Mouse (Mus musculus): ENCODE measurements at regions not wholly inside any gene's neighbourhood (a gene's known extent, or its start where the extent isn't known, plus 50 kb on each side); places are given as distances from the start of the nearest gene placed in this dataset.

- no peak overlapping the region for H3K4me2 ChIP-seq (replicated peaks)
Measured at GRCm38 (mm10) chr12:29177145-29177544, 351.0 kb upstream of the Myt1l start.

GRCm38 (mm10) chr12:29178168-29178895 is 349.9 kb upstream of the Myt1l start:
- 83% methylated on average over 14 of the region's 14 CpGs for WGBS
- H3K27me3 ChIP-seq: no peaks in the 10 kb centered on the region
- no peak for ATAC-seq (ENCODE audit: low FRiP score, low read depth)
- no peak overlapping the region for H3K4me3 ChIP-seq
- H3K4me2 ChIP-seq (replicated peaks): no peak overlapping the region
- no peaks in the 10 kb centered on the region for H3K36me3 ChIP-seq
- H3K4me1 ChIP-seq: no peaks in the 10 kb centered on the region
- no peak overlapping the region for H3K9ac ChIP-seq
- H3K27ac ChIP-seq: no peak overlapping the region
- no peaks in the 10 kb centered on the region for H3K9me3 ChIP-seq

More at GRCm38 (mm10) chr12:29177145-29177544, 351.0 kb upstream of the Myt1l start:
- Histone ChIP-seq H3K36me3 (no peaks in the 10 kb centered on the region), H3K27ac (no peak overlapping the region), H3K9ac (no peak overlapping the region), H3K4me1 (no peaks in the 10 kb centered on the region), H3K27me3 (no peaks in the 10 kb centered on the region), H3K4me3 (no peak overlapping the region), H3K9me3 (no peaks in the 10 kb centered on the region)
- no peak for ATAC-seq (ENCODE audit: low FRiP score, low read depth)
- 91% methylated on average over 12 of the region's 12 CpGs for WGBS

- Histone ChIP-seq H3K9ac (no peak overlapping the region), H3K36me3 (no peaks in the 10 kb centered on the region), H3K4me3 (no peak overlapping the region), H3K9me3 (no peaks in the 10 kb centered on the region), H3K27ac (no peak overlapping the region), H3K4me2 (replicated peaks) (no peak overlapping the region), H3K27me3 (no peaks in the 10 kb centered on the region), H3K4me1 (no peaks in the 10 kb centered on the region)
- no peak for ATAC-seq (ENCODE audit: low FRiP score, low read depth)
- 46% methylated on average over 2 of the region's 2 CpGs for WGBS
Measured at GRCm38 (mm10) chr12:29179405-29179804, 348.8 kb upstream of the Myt1l start.

- Histone ChIP-seq H3K9me3 (no peaks in the 10 kb centered on the region), H3K36me3 (no peaks in the 10 kb centered on the region), H3K4me3 (no peak overlapping the region), H3K4me1 (no peaks in the 10 kb centered on the region), H3K27me3 (no peaks in the 10 kb centered on the region), H3K4me2 (replicated peaks) (no peak overlapping the region), H3K27ac (no peak overlapping the region), H3K9ac (no peak overlapping the region)
- WGBS: 88% methylated on average over 1 of the region's 1 CpGs
- no peak for ATAC-seq (ENCODE audit: low FRiP score, low read depth)
Measured at GRCm38 (mm10) chr12:29180576-29180975, 347.6 kb upstream of the Myt1l start.

GRCm38 (mm10) chr12:29187619-29188018 is 340.6 kb upstream of the Myt1l start:
- Histone ChIP-seq H3K36me3 (no peaks in the 10 kb centered on the region), H3K4me1 (no peaks in the 10 kb centered on the region), H3K4me2 (replicated peaks) (no peak overlapping the region), H3K4me3 (no peak overlapping the region), H3K9me3 (no peaks in the 10 kb centered on the region), H3K27ac (no peak overlapping the region), H3K9ac (no peak overlapping the region), H3K27me3 (no peaks in the 10 kb centered on the region)
- 47% methylated on average over 4 of the region's 4 CpGs for whole genome bisulfite sequencing
- ATAC-seq (ENCODE audit: low FRiP score, low read depth): no peak

- no peaks in the 10 kb centered on the region for H3K27me3 ChIP-seq
- no peak overlapping the region for H3K4me2 ChIP-seq (replicated peaks)
- no peaks in the 10 kb centered on the region for H3K4me1 ChIP-seq
- H3K9ac ChIP-seq: no peak overlapping the region
- 81% methylated on average over 3 of the region's 3 CpGs for WGBS
- H3K4me3 ChIP-seq: no peak overlapping the region
- H3K36me3 ChIP-seq: no peaks in the 10 kb centered on the region
- no peak overlapping the region for H3K27ac ChIP-seq
- H3K9me3 ChIP-seq: no peaks in the 10 kb centered on the region
- no peak for ATAC-seq (ENCODE audit: low FRiP score, low read depth)
Measured at GRCm38 (mm10) chr12:29192391-29192790, 335.8 kb upstream of the Myt1l start.

GRCm38 (mm10) chr12:29211946-29212345 is 316.2 kb upstream of the Myt1l start:
- no peaks in the 10 kb centered on the region for H3K27me3 ChIP-seq
- H3K4me3 ChIP-seq: no peak overlapping the region
- no peaks in the 10 kb centered on the region for H3K9me3 ChIP-seq
- no peak for ATAC-seq (ENCODE audit: low FRiP score, low read depth)
- no peak overlapping the region for H3K4me2 ChIP-seq (replicated peaks)
- H3K36me3 ChIP-seq: no peaks in the 10 kb centered on the region
- H3K9ac ChIP-seq: no peak overlapping the region
- WGBS: 55% methylated on average over 3 of the region's 3 CpGs
- no peaks in the 10 kb centered on the region for H3K4me1 ChIP-seq
- H3K27ac ChIP-seq: no peak overlapping the region

- no peak overlapping the region for H3K4me2 ChIP-seq (replicated peaks)
- H3K4me3 ChIP-seq: no peak overlapping the region
- H3K4me1 ChIP-seq: no peaks in the 10 kb centered on the region
- WGBS: 82% methylated on average over 1 of the region's 1 CpGs
- H3K27me3 ChIP-seq: no peaks in the 10 kb centered on the region
- no peak overlapping the region for H3K9ac ChIP-seq
- no peaks in the 10 kb centered on the region for H3K36me3 ChIP-seq
- ATAC-seq (ENCODE audit: low FRiP score, low read depth): no peak
- no peaks in the 10 kb centered on the region for H3K9me3 ChIP-seq
- no peak overlapping the region for H3K27ac ChIP-seq
Measured at GRCm38 (mm10) chr12:29213625-29214024, 314.6 kb upstream of the Myt1l start.

GRCm38 (mm10) chr12:29222099-29222498 is 306.1 kb upstream of the Myt1l start:
- H3K9ac ChIP-seq: no peak overlapping the region
- no peak overlapping the region for H3K4me3 ChIP-seq
- no peak overlapping the region for H3K4me2 ChIP-seq (replicated peaks)
- H3K9me3 ChIP-seq: no peaks in the 10 kb centered on the region
- no peaks in the 10 kb centered on the region for H3K4me1 ChIP-seq
- no peaks in the 10 kb centered on the region for H3K36me3 ChIP-seq
- no peak overlapping the region for H3K27ac ChIP-seq
- no peak for ATAC-seq (ENCODE audit: low FRiP score, low read depth)
- 81% methylated on average over 6 of the region's 6 CpGs for WGBS
- no peaks in the 10 kb centered on the region for H3K27me3 ChIP-seq

GRCm38 (mm10) chr12:29226001-29226400 is 302.2 kb upstream of the Myt1l start:
- Histone ChIP-seq H3K27me3 (no peaks in the 10 kb centered on the region), H3K27ac (no peak overlapping the region), H3K36me3 (no peaks in the 10 kb centered on the region), H3K9me3 (no peaks in the 10 kb centered on the region), H3K4me2 (replicated peaks) (no peak overlapping the region), H3K9ac (no peak overlapping the region), H3K4me3 (no peak overlapping the region), H3K4me1 (no peaks in the 10 kb centered on the region)
- 45% methylated on average over 1 of the region's 1 CpGs for WGBS
- no peak for ATAC-seq (ENCODE audit: low FRiP score, low read depth)

- Histone ChIP-seq H3K27ac (no peak overlapping the region), H3K4me1 (0 out of 2 replicates have a peak, but pooled peaks cover 4% of the 10 kb centered on the region), H3K36me3 (no peaks in the 10 kb centered on the region), H3K9me3 (no peaks in the 10 kb centered on the region), H3K9ac (0 out of 2 replicates have a peak overlapping the region, but pooled peaks have one; percentile 2), H3K27me3 (peaks cover 4% of the 10 kb centered on the region; the same call in 1 of the 2 replicates), H3K4me3 (no peak overlapping the region), H3K4me2 (replicated peaks) (no peak overlapping the region)
- no peak for ATAC-seq (ENCODE audit: low FRiP score, low read depth)
- 35% methylated on average over 16 of the region's 16 CpGs for WGBS
Measured at GRCm38 (mm10) chr12:29232492-29233447, 295.4 kb upstream of the Myt1l start.

GRCm38 (mm10) chr12:29236496-29236895 is 291.7 kb upstream of the Myt1l start:
- H3K4me1 ChIP-seq: 0 out of 2 replicates have a peak, but pooled peaks cover 7% of the 10 kb centered on the region
- whole genome bisulfite sequencing: 82% methylated on average over 2 of the region's 2 CpGs
- H3K9ac ChIP-seq: no peak overlapping the region
- no peaks in the 10 kb centered on the region for H3K36me3 ChIP-seq
- no peak overlapping the region for H3K4me3 ChIP-seq
- no peak overlapping the region for H3K4me2 ChIP-seq (replicated peaks)
- H3K27me3 ChIP-seq: peaks cover 4% of the 10 kb centered on the region; the same call in 1 of the 2 replicates
- H3K27ac ChIP-seq: no peak overlapping the region
- ATAC-seq (ENCODE audit: low FRiP score, low read depth): no peak
- H3K9me3 ChIP-seq: no peaks in the 10 kb centered on the region

Measured in limb, embryonic 13.5 days (tissue).